Mouse (Mus musculus): ENCODE results near the gene Rpl13a. TPM values are rescaled to one million over a fixed set of nuclear protein-coding genes. Genes with fewer than 3 reads are reported as not detected.

Gene Rpl13a
- polyA plus RNA-seq, 1 experiment from 2014 or later = 938 TPM

DNA sequence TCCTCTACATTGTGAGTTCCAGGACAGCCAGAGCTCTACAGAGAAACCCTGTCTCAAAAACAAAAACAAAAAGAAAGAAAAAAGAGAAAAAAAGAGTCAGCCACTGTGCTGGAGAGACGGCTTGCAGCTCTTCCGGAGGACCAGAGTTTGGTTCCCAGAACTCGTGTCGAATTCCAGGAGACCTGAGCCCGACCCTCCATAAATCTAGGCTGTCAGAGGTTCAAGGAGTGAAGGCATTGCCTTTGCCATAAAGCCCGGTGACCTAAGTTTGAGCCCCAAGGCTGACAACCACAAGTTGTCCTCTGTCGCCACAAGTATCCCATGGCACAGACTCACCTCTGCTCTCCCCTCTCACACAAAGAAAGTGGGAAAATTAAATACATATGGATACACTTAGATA, 34.4 kb downstream of the Rpl13a start:
- DNase-seq = no peak
- H3K9ac ChIP-seq (replicated peaks) = no peak overlapping the region
- H3K27me3 ChIP-seq (ENCODE audit: insufficient read depth, low read length) = no peaks in the 10 kb centered on the region
- no peak overlapping the region for H3K4me3 ChIP-seq (ENCODE audit: low read depth, low read length)
- no peak overlapping the region for H3K27ac ChIP-seq (ENCODE audit: low read depth)
- H3K4me2 ChIP-seq (ENCODE audit: low read depth, low read length) = no peak overlapping the region
- ATAC-seq = no peak
- WGBS (ENCODE audit: insufficient replicate concordance) = 60% methylated on average over 7 of the region's 7 CpGs
- no peak for TF ChIP-seq CTCF (IDR thresholded peaks at IDR 0.05; ENCODE audit: low read depth)
- H3K9me3 ChIP-seq (ENCODE audit: low read length) = no peaks in the 10 kb centered on the region
- H3K4me1 ChIP-seq (ENCODE audit: insufficient read depth) = peaks cover 12% of the 10 kb centered on the region; the same call in 1 of the 2 replicates
- H3K36me3 ChIP-seq (replicated peaks; ENCODE audit: insufficient read depth, low read length) = no peaks in the 10 kb centered on the region; the same call in 1 of the 2 replicates

DNA sequence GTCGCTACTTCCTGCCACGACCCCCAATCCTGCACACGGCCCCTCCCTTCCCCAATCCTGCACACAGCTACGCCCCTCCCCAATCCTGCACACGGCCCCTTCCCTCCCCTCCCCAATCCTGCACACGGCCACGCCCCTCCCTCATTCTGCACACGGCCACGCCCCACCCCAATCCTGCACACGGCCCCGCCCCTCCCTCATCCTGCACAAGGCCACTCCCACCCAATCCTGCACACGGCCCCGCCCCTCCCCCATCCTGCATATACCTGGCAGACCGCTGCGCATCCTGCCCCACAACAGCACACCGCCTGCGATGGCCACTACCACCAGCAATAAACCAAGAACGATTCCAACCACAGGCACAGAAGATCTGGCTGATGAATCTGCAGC, 35.0 kb downstream of the Rpl13a start:
- TF ChIP-seq CTCF (IDR thresholded peaks at IDR 0.05; ENCODE audit: low read depth) (no peak), EP300 (IDR thresholded peaks at IDR 0.05; ENCODE audit: low read depth) (no peak)
- H3K4me3 ChIP-seq (ENCODE audit: low read depth, low read length) = no peak overlapping the region
- peaks cover 12% of the 10 kb centered on the region; the same call in 1 of the 2 replicates for H3K4me1 ChIP-seq (ENCODE audit: insufficient read depth)
- 40% methylated on average over 18 of the region's 18 CpGs for WGBS (ENCODE audit: insufficient replicate concordance)
- H3K9ac ChIP-seq (replicated peaks) = no peak overlapping the region
- H3K27ac ChIP-seq (ENCODE audit: low read depth) = no peak overlapping the region
- H3K27me3 ChIP-seq (ENCODE audit: insufficient read depth, low read length) = no peaks in the 10 kb centered on the region
- H3K36me3 ChIP-seq (replicated peaks; ENCODE audit: insufficient read depth, low read length) = no peaks in the 10 kb centered on the region; the same call in 1 of the 2 replicates
- no peak for DNase-seq
- no peaks in the 10 kb centered on the region for H3K9me3 ChIP-seq (ENCODE audit: low read length)
- no peak overlapping the region for H3K4me2 ChIP-seq (ENCODE audit: low read depth, low read length)
- peak; percentile 7; the same call in 1 of the 2 replicates for ATAC-seq

DNA sequence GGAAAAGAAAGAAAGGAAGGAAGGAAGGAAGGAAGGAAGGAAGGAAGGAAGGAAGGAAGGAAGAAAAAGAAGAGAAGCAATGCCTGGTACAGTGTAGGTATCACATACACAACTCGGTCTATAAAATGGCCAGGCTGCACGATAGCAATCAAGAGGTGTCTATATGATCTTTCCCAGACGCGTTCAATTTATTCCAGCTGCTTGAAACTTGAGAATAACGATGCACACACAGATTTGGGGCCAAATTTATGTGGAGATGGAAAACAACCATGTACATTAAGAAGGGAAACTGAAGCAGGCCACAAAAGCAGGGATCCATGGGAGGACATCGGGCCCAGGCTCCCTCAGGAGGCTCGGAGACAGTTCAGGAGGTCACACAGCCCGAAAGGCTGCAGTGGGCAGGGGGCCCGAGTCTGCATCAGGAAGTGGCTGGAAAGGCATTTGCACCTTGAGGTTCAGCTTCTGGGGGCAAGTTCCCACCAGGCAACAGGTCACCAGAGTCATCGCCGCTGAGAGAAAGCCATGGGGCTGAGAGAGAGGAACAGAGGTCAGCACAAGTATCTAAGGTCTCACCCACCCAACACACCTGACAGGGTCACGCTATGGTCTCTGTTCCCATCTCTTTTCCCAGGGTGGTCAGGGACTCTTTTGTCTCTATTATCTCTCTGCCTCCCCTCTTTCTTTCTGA, 35.6 kb downstream of the Rpl13a start:
- no peak overlapping the region for H3K27ac ChIP-seq (ENCODE audit: low read depth)
- no peak overlapping the region for H3K9ac ChIP-seq (replicated peaks)
- no peak for TF ChIP-seq CTCF (IDR thresholded peaks at IDR 0.05; ENCODE audit: low read depth)
- no peak for TF ChIP-seq EP300 (IDR thresholded peaks at IDR 0.05; ENCODE audit: low read depth)

DNA sequence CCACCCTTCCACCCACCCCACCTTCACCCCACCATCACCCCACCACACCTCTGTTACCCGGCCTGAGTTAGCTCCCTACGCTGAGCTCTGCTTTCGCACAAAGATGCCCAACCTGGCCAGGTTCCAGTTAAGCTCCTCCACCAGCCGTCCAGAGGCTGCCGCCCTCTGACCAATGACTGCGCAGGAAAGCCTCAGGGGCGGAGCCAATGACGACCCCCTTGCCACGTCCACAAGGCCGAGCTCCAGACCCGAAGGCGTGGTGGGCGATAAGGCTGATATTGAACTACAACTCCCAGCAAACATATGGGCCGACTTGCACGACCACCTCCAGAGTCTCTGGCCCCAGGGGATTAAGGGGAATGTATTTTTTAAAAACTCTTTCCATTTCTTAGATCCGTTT, 36.5 kb downstream of the Rpl13a start, which contains the start of gene Rcn3:
Gene Rcn3 (minus strand): TSS at position 174 of the 400 bp plus-strand sequence.
- no peaks in the 10 kb centered on the region for H3K27me3 ChIP-seq (ENCODE audit: insufficient read depth, low read length)
- no peaks in the 10 kb centered on the region; the same call in 1 of the 2 replicates for H3K36me3 ChIP-seq (replicated peaks; ENCODE audit: insufficient read depth, low read length)
- H3K9me3 ChIP-seq (ENCODE audit: low read length) = no peaks in the 10 kb centered on the region
- H3K4me2 ChIP-seq (ENCODE audit: low read depth, low read length) = peak within 1 kb of the TSS; percentile 67
- H3K9ac ChIP-seq (replicated peaks) = peak within 1 kb of the TSS; percentile 43
- WGBS (ENCODE audit: insufficient replicate concordance) = under 1% methylated on average over 16 of the region's 16 CpGs
- peak; percentile 74 for DNase-seq
- H3K4me3 ChIP-seq (ENCODE audit: low read depth, low read length) = peak within 1 kb of the TSS; percentile 31
- peaks cover 12% of the 10 kb centered on the region; the same call in 1 of the 2 replicates for H3K4me1 ChIP-seq (ENCODE audit: insufficient read depth)
- ATAC-seq = peak; percentile 63
- TF ChIP-seq EP300 (IDR thresholded peaks at IDR 0.05; ENCODE audit: low read depth) (no peak), CTCF (IDR thresholded peaks at IDR 0.05; ENCODE audit: low read depth) (no peak)
- peak within 1 kb of the TSS; percentile 2; the same call in 1 of the 2 replicates for H3K27ac ChIP-seq (ENCODE audit: low read depth)

More for the DNA sequence above, 35.6 kb downstream of the Rpl13a start:
- H3K4me2 ChIP-seq (ENCODE audit: low read depth, low read length) = no peak overlapping the region
- ATAC-seq (no peak), DNase-seq (no peak)
- peaks cover 12% of the 10 kb centered on the region; the same call in 1 of the 2 replicates for H3K4me1 ChIP-seq (ENCODE audit: insufficient read depth)
- 56% methylated on average over 12 of the region's 12 CpGs for WGBS (ENCODE audit: insufficient replicate concordance)
- no peaks in the 10 kb centered on the region; the same call in 1 of the 2 replicates for H3K36me3 ChIP-seq (replicated peaks; ENCODE audit: insufficient read depth, low read length)
- no peak overlapping the region for H3K4me3 ChIP-seq (ENCODE audit: low read depth, low read length)
- no peaks in the 10 kb centered on the region for H3K9me3 ChIP-seq (ENCODE audit: low read length)
- no peaks in the 10 kb centered on the region for H3K27me3 ChIP-seq (ENCODE audit: insufficient read depth, low read length)

DNA sequence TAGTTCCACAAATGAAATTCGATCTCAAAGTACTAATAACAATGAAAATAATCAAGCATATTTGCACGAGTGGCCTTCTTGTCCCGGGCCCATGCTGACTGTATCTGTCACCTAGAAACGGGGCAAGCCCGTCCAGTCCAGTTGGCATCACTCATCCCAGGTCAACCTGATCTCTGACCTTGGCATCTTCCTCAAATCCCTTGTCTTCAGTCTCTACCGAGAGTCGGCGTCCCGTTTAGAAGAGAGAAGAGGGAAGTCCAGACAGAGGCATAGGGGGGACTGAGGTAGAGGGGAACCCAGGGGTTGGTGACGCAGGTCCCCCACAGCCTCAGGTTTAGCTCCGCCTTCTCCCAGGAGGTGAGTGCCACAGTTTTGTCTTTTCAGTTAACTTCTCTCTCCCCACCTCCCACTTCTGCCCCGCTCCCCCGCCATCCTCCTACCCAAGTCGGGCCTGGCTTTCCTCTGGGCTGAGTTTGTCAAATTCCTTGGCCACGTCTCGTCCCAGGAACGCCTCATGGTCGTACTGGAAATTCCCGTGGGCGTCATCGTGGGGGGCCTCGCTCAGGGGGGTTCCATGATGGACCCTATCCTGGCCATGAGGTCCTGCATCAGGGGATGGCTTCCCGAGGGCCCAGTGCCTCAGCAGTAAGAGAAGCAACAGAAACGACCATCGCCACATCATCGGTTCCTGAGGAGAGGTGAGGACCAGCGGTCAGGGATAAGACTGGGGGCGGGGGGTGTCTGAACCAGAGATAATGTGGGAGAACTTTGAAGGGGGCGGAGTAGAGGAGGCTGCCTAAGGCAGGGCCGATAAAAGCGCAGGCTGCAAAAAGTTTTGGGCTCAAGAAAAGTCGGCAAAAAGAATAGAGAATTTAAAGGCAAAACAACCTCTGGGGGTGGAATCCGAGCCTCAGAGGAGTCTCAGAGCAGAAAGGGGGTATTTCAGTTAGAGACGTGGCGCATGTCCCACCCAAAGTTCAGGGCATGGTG, 37.3 kb downstream of the Rpl13a start:
- WGBS (ENCODE audit: insufficient replicate concordance) = 20% methylated on average over 35 of the region's 35 CpGs
- Histone ChIP-seq H3K9ac (replicated peaks) (peak overlapping the region; percentile 43), H3K4me1 (ENCODE audit: insufficient read depth) (peaks cover 12% of the 10 kb centered on the region; the same call in 1 of the 2 replicates), H3K27me3 (ENCODE audit: insufficient read depth, low read length) (no peaks in the 10 kb centered on the region), H3K4me3 (ENCODE audit: low read depth, low read length) (peak overlapping the region; percentile 31), H3K36me3 (replicated peaks; ENCODE audit: insufficient read depth, low read length) (no peaks in the 10 kb centered on the region; the same call in 1 of the 2 replicates), H3K27ac (ENCODE audit: low read depth) (peak overlapping the region; percentile 2; the same call in 1 of the 2 replicates), H3K9me3 (ENCODE audit: low read length) (no peaks in the 10 kb centered on the region), H3K4me2 (ENCODE audit: low read depth, low read length) (peak overlapping the region; percentile 67)
- no peak for TF ChIP-seq CTCF (IDR thresholded peaks at IDR 0.05; ENCODE audit: low read depth)
- TF ChIP-seq EP300 (IDR thresholded peaks at IDR 0.05; ENCODE audit: low read depth) = no peak
- peak; percentile 20; the same call in 1 of the 2 replicates for ATAC-seq
- no peak for DNase-seq
